Mouse (Mus musculus) forebrain, embryonic 10.5 days (tissue): ENCODE data around the gene Elobl. TPM values are rescaled to one million over a fixed set of nuclear protein-coding genes. Genes with fewer than 3 reads are reported as not detected.

Source experiments
- DNase-seq: peaks from one replicate; pipeline ENCODE4 v3.0.0-alpha.2; 2017; ENCODE audit warnings: low spot score; ENCODE audit errors: extremely low spot score
- H3K27ac ChIP-seq: fragments of 300-500 bp; sonication (generic); 2 replicates; pipeline ENCODE4 v1.5.1; 2016; ENCODE audit warnings: mild to moderate bottlenecking
- H3K27me3 ChIP-seq: fragments of 300-500 bp; sonication (generic); 2 replicates; pipeline ENCODE4 v1.6.1; 2016; ENCODE audit warnings: mild to moderate bottlenecking; ENCODE audit not compliant: poor library complexity, severe bottlenecking
- H3K36me3 ChIP-seq: fragments of 300-500 bp; sonication (generic); replicated peaks from 2 replicates; pipeline ENCODE4 v1.6.1; 2016; ENCODE audit warnings: mild to moderate bottlenecking, moderate library complexity
- H3K4me1 ChIP-seq: fragments of 300-500 bp; sonication (generic); 2 replicates; pipeline ENCODE4 v1.6.1; 2016
- H3K4me3 ChIP-seq: fragments of 300-500 bp; sonication (generic); 2 replicates; pipeline ENCODE4 v1.5.1; 2016; ENCODE audit warnings: mild to moderate bottlenecking, moderate library complexity
- H3K9me3 ChIP-seq: fragments of 300-500 bp; sonication (generic); 2 replicates; pipeline ENCODE4 v1.6.1; 2016; ENCODE audit warnings: mild to moderate bottlenecking, moderate library complexity
- WGBS: fragments of 180-500 bp; shearing (Covaris S2); methylation state at CpG from one replicate; pipeline ENCODE4 v1.1.7; 2016; 5-methylcytosine and 5-hydroxymethylcytosine counted together
- polyA plus RNA-seq: library from polyadenylated mRNA; unstranded; fragments of >200 nt; fragmentation: Nextera tagmentation; extraction: Ambion mirVana; gene quantifications from 2 replicates; pipeline ENCODE4 v1.2.1, GENCODE M21; 2016

Gene Elobl
- not detected in 2 replicates for polyA plus RNA-seq

- H3K4me1 ChIP-seq: no peaks in the 10 kb centered on the region
- WGBS: 84% methylated on average over 3 of the region's 3 CpGs
- H3K4me3 ChIP-seq: no peak within 1 kb of the TSS
- no peak within 1 kb of the TSS for H3K27ac ChIP-seq
- H3K36me3 ChIP-seq: no peaks in the 10 kb centered on the region
- H3K9me3 ChIP-seq: no peaks in the 10 kb centered on the region
- no peaks in the 10 kb centered on the region for H3K27me3 ChIP-seq
- no peak for DNase-seq
Measured at GRCm38 (mm10) chr11:88966881-88967361, at the start of gene Elobl. Gene Elobl, minus strand, starts transcription at chr11:88966931.

- Histone ChIP-seq H3K27ac (no peak overlapping the region), H3K9me3 (no peaks in the 10 kb centered on the region), H3K4me1 (0 out of 2 replicates have a peak, but pooled peaks cover 6% of the 10 kb centered on the region), H3K27me3 (no peaks in the 10 kb centered on the region), H3K36me3 (0 out of 2 replicates have a peak, but pooled peaks cover 2% of the 10 kb centered on the region), H3K4me3 (no peak overlapping the region)
- 86% methylated on average over 5 of the region's 5 CpGs for WGBS
- DNase-seq: no peak
Measured at GRCm38 (mm10) chr11:89012241-89012640, 45.5 kb upstream of the Elobl start.

GRCm38 (mm10) chr11:89009496-89009895 is 42.8 kb upstream of the Elobl start:
- Histone ChIP-seq H3K4me3 (no peak overlapping the region), H3K4me1 (0 out of 2 replicates have a peak, but pooled peaks cover 6% of the 10 kb centered on the region), H3K27ac (no peak overlapping the region), H3K27me3 (no peaks in the 10 kb centered on the region), H3K36me3 (no peaks in the 10 kb centered on the region), H3K9me3 (no peaks in the 10 kb centered on the region)
- no peak for DNase-seq
- WGBS: 87% methylated on average over 7 of the region's 7 CpGs

- Histone ChIP-seq H3K4me3 (no peak overlapping the region), H3K27ac (no peak overlapping the region), H3K4me1 (0 out of 2 replicates have a peak, but pooled peaks cover 6% of the 10 kb centered on the region), H3K9me3 (no peaks in the 10 kb centered on the region), H3K36me3 (no peaks in the 10 kb centered on the region), H3K27me3 (no peaks in the 10 kb centered on the region)
- WGBS: 95% methylated on average over 9 of the region's 9 CpGs
- no peak for DNase-seq
Measured at GRCm38 (mm10) chr11:89009066-89009465, 42.3 kb upstream of the Elobl start.

- WGBS: 88% methylated on average over 3 of the region's 3 CpGs
- Histone ChIP-seq H3K9me3 (no peaks in the 10 kb centered on the region), H3K36me3 (no peaks in the 10 kb centered on the region), H3K27ac (no peak overlapping the region), H3K4me3 (no peak overlapping the region), H3K4me1 (peaks cover 12% of the 10 kb centered on the region), H3K27me3 (no peaks in the 10 kb centered on the region)
- DNase-seq: no peak
Measured at GRCm38 (mm10) chr11:89007582-89007981, 40.9 kb upstream of the Elobl start.

- Histone ChIP-seq H3K4me3 (no peak overlapping the region), H3K9me3 (no peaks in the 10 kb centered on the region), H3K4me1 (peaks cover 12% of the 10 kb centered on the region), H3K36me3 (no peaks in the 10 kb centered on the region), H3K27ac (no peak overlapping the region), H3K27me3 (peaks cover 2% of the 10 kb centered on the region; the same call in 1 of the 2 replicates)
- DNase-seq: no peak
Measured at GRCm38 (mm10) chr11:89006404-89006803, 39.7 kb upstream of the Elobl start.

- H3K4me1 ChIP-seq: peaks cover 12% of the 10 kb centered on the region
Measured at GRCm38 (mm10) chr11:89005473-89005872, 38.7 kb upstream of the Elobl start.

GRCm38 (mm10) chr11:89003726-89004125 is 37.0 kb upstream of the Elobl start:
- no peaks in the 10 kb centered on the region for H3K36me3 ChIP-seq
- no peak for DNase-seq
- H3K4me3 ChIP-seq: no peak overlapping the region
- H3K27ac ChIP-seq: no peak overlapping the region
- peaks cover 18% of the 10 kb centered on the region for H3K4me1 ChIP-seq
- H3K27me3 ChIP-seq: peaks cover 29% of the 10 kb centered on the region
- H3K9me3 ChIP-seq: no peaks in the 10 kb centered on the region
- 86% methylated on average over 4 of the region's 4 CpGs for WGBS

More at GRCm38 (mm10) chr11:89005473-89005872, 38.7 kb upstream of the Elobl start:
- Histone ChIP-seq H3K9me3 (no peaks in the 10 kb centered on the region), H3K36me3 (no peaks in the 10 kb centered on the region), H3K4me3 (no peak overlapping the region), H3K27me3 (peaks cover 12% of the 10 kb centered on the region), H3K27ac (no peak overlapping the region)
- WGBS: 80% methylated on average over 5 of the region's 5 CpGs
- DNase-seq: no peak

GRCm38 (mm10) chr11:89003078-89003477 is 36.3 kb upstream of the Elobl start:
- no peak overlapping the region for H3K27ac ChIP-seq
- H3K36me3 ChIP-seq: no peaks in the 10 kb centered on the region
- no peak overlapping the region for H3K4me3 ChIP-seq
- WGBS: 70% methylated on average over 6 of the region's 6 CpGs
- no peak for DNase-seq
- no peaks in the 10 kb centered on the region for H3K9me3 ChIP-seq
- H3K4me1 ChIP-seq: peaks cover 25% of the 10 kb centered on the region
- H3K27me3 ChIP-seq: peaks cover 35% of the 10 kb centered on the region

- no peak for DNase-seq
- Histone ChIP-seq H3K36me3 (no peaks in the 10 kb centered on the region), H3K4me1 (peaks cover 25% of the 10 kb centered on the region), H3K27me3 (peaks cover 40% of the 10 kb centered on the region), H3K9me3 (no peaks in the 10 kb centered on the region), H3K27ac (no peak overlapping the region), H3K4me3 (no peak overlapping the region)
- WGBS: 89% methylated on average over 5 of the region's 5 CpGs
Measured at GRCm38 (mm10) chr11:89002621-89003020, 35.9 kb upstream of the Elobl start.

GRCm38 (mm10) chr11:89002068-89002467 is 35.3 kb upstream of the Elobl start:
- no peak overlapping the region for H3K4me3 ChIP-seq
- H3K36me3 ChIP-seq: no peaks in the 10 kb centered on the region
- DNase-seq: no peak
- H3K27me3 ChIP-seq: peaks cover 40% of the 10 kb centered on the region
- peaks cover 25% of the 10 kb centered on the region for H3K4me1 ChIP-seq
- H3K27ac ChIP-seq: no peak overlapping the region
- no peaks in the 10 kb centered on the region for H3K9me3 ChIP-seq
- 93% methylated on average over 5 of the region's 5 CpGs for WGBS

GRCm38 (mm10) chr11:89001569-89001968 is 34.8 kb upstream of the Elobl start:
- no peak for DNase-seq
- WGBS: 94% methylated on average over 7 of the region's 7 CpGs
- Histone ChIP-seq H3K36me3 (no peaks in the 10 kb centered on the region), H3K27ac (no peak overlapping the region), H3K9me3 (no peaks in the 10 kb centered on the region), H3K4me3 (no peak overlapping the region), H3K4me1 (peaks cover 25% of the 10 kb centered on the region), H3K27me3 (peaks cover 40% of the 10 kb centered on the region)

- Histone ChIP-seq H3K27me3 (peaks cover 40% of the 10 kb centered on the region), H3K4me1 (peaks cover 25% of the 10 kb centered on the region), H3K36me3 (no peaks in the 10 kb centered on the region), H3K9me3 (no peaks in the 10 kb centered on the region), H3K27ac (no peak overlapping the region), H3K4me3 (peak overlapping the region; percentile 51; the same call in 1 of the 2 replicates)
- DNase-seq: no peak
Measured at GRCm38 (mm10) chr11:89000527-89000819, 33.7 kb upstream of the Elobl start.
